Mouse (Mus musculus): Measurements from ENCODE around the gene Tmem132c.

DNA sequence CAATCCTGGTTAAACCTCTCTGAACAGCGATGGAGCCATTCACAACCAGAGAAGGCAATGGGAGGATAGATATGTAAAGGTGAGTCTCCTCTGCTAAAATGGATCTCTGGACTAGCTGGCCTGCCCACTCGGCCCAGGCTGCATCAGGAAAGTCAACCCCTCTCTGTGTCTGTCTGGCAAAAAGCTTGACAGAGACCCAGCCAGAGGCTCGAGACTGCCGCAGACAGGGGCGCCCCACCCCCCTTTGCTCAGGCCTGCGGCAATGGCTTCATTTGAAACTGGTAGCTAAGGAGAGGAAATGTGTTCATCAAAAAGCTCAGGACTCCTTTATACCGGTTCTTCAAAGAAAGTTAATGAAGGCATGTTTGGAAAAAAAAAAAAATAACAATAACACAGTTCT is 156.4 kb downstream of the Tmem132c start:
- TF ChIP-seq MYOD1 (IDR thresholded peaks at IDR 0.05; ENCODE audit: control insufficient read depth in 1 of 3, insufficient read length in 2 of 3, low read depth in 2 of 3) (no peak), POLR2A (IDR thresholded peaks at IDR 0.05; ENCODE audit: insufficient read length, low read depth) (no peak), TCF12 (IDR thresholded peaks at IDR 0.05; ENCODE audit: insufficient read depth, poor library complexity, severe bottlenecking) (no peak)

All from myocyte (in vitro differentiated cells).